In genomic region chr4:93873271-93873670, GRCm38 (mm10) we compare ENCODE assay signal across 25 mouse cellular contexts.
A peak's percentile ranks its signal among the peaks of the same experiment; 100 is the strongest.
DNase-seq lines count a peak whose midpoint lies in the region; ATAC-seq lines count a peak whose summit lies in the region.
"Had no signal": no experiment of that assay in that cellular context is flagged by ENCODE, and none has a peak within 500 bp of the region (broad histone marks: within the 10 kb centered on the region; RNA-seq: fewer than 3 reads in every experiment).

No protein-coding gene starts in this region.

- DNase-seq in embryo, embryonic 10.5 days (ENCODE audit: low spot score), result peak; percentile 5
- no peak for DNase-seq in embryo, embryonic 9.5 days (ENCODE audit: extremely low spot score)
- DNase-seq in hindbrain, embryonic 14.5 days (ENCODE audit: low spot score), result no peak
- no peak for DNase-seq in hindbrain, embryonic 10.5 days (ENCODE audit: low spot score)
- DNase-seq in Muller cell, postnatal 12 days (ENCODE audit: inconsistent ontology term), result peak; percentile 19
- peak; percentile 16 for DNase-seq in adrenal gland, postnatal 14 days
- DNase-seq in cerebellum, postnatal 4 days (ENCODE audit: low spot score in 2 of 2), result no peak
- no peak for DNase-seq in left cerebral cortex, postnatal 36 days (ENCODE audit: low spot score in 2 of 2)
- DNase-seq: cerebellum, adult 9-10 months; gastrocnemius, postnatal 36 days; heart, adult 2 months; kidney, adult 18-20 months; kidney, postnatal 10 days; liver; lung, postnatal 4 days; right cerebral cortex, postnatal 14 days had no signal

- intact Hi-C loops in left cerebral cortex, postnatal 36 days (cut with DNase I), result no loop called here

- H3K27ac ChIP-seq in hindbrain, embryonic 14.5 days, result 0 out of 2 replicates have a peak overlapping the region, but pooled peaks have one; percentile 17
- no peak overlapping the region for H3K27ac ChIP-seq in hindbrain, embryonic 10.5 days
- H3K27ac ChIP-seq: embryonic facial prominence, embryonic 15.5 days; heart, adult 2 months; heart, embryonic 13.5 days; left cerebral cortex, adult 2 months; limb, embryonic 10.5 days; liver, embryonic 15.5 days; lung, embryonic 15.5 days; stomach, postnatal 0 days had no signal

- no peaks in the 10 kb centered on the region for H3K4me1 ChIP-seq in hindbrain, embryonic 14.5 days (replicated peaks; ENCODE audit: control insufficient read depth, insufficient read depth, low read length)
- 0 out of 2 replicates have a peak, but pooled peaks cover 4% of the 10 kb centered on the region for H3K4me1 ChIP-seq in hindbrain, embryonic 10.5 days (replicated peaks)
- H3K4me1 ChIP-seq: embryonic facial prominence, embryonic 15.5 days; heart, embryonic 13.5 days; liver, embryonic 15.5 days; lung, embryonic 15.5 days had no signal

- no peak overlapping the region for H3K4me3 ChIP-seq in hindbrain, embryonic 14.5 days (replicated peaks; ENCODE audit: low read length)
- H3K4me3 ChIP-seq in hindbrain, embryonic 10.5 days, result no peak overlapping the region
- H3K4me3 ChIP-seq: embryonic facial prominence, embryonic 15.5 days; heart, adult 2 months; heart, embryonic 13.5 days; left cerebral cortex, adult 2 months; limb, embryonic 10.5 days; liver, embryonic 15.5 days; lung, embryonic 15.5 days had no signal

- no peaks in the 10 kb centered on the region for H3K27me3 ChIP-seq in hindbrain, embryonic 14.5 days (ENCODE audit: control insufficient read depth, insufficient read depth, low read length)
- no peaks in the 10 kb centered on the region for H3K27me3 ChIP-seq in hindbrain, embryonic 10.5 days (ENCODE audit: insufficient read depth, poor library complexity, severe bottlenecking)
- H3K27me3 ChIP-seq: embryonic facial prominence, embryonic 15.5 days; heart, embryonic 13.5 days; liver, embryonic 15.5 days; lung, embryonic 15.5 days had no signal

- H3K9me3 ChIP-seq in hindbrain, embryonic 14.5 days (ENCODE audit: control insufficient read depth, low read length), result no peaks in the 10 kb centered on the region
- H3K9me3 ChIP-seq in hindbrain, embryonic 10.5 days, result no peaks in the 10 kb centered on the region
- H3K9me3 ChIP-seq: embryonic facial prominence, embryonic 15.5 days; heart, embryonic 13.5 days; limb, embryonic 10.5 days; liver, embryonic 15.5 days; lung, embryonic 15.5 days had no signal

- H3K36me3 ChIP-seq in hindbrain, embryonic 14.5 days (replicated peaks; ENCODE audit: control insufficient read depth, insufficient read depth), result no peaks in the 10 kb centered on the region
- H3K36me3 ChIP-seq in hindbrain, embryonic 10.5 days, result no peaks in the 10 kb centered on the region
- H3K36me3 ChIP-seq: embryonic facial prominence, embryonic 15.5 days; heart, embryonic 13.5 days; limb, embryonic 10.5 days; liver, embryonic 15.5 days; lung, embryonic 15.5 days had no signal

- H3K9ac ChIP-seq in hindbrain, embryonic 14.5 days, result no peak overlapping the region
- H3K9ac ChIP-seq: embryonic facial prominence, embryonic 15.5 days; heart, embryonic 13.5 days; liver, embryonic 15.5 days; lung, embryonic 15.5 days had no signal

- no peak overlapping the region for H3K4me2 ChIP-seq in hindbrain, embryonic 14.5 days (replicated peaks)
- H3K4me2 ChIP-seq: embryonic facial prominence, embryonic 15.5 days; heart, embryonic 13.5 days; liver, embryonic 15.5 days; lung, embryonic 15.5 days had no signal

- ATAC-seq in hindbrain, embryonic 14.5 days (ENCODE audit: low FRiP score), result peak; percentile 66; the same call in 1 of the 2 replicates
- ATAC-seq: activated CD4-positive, CD25-positive, alpha-beta regulatory T cell, adult 4 months; inflammation-experienced regulatory T-cells, adult 6 months had no signal

- 24% methylated on average over 3 of the region's 3 CpGs for WGBS in hindbrain, embryonic 14.5 days
- WGBS in hindbrain, embryonic 10.5 days, result 68% methylated on average over 3 of the region's 3 CpGs

Comparison
In these comparisons a context has a peak if more than half of its experiments do, and no peak if none do; other contexts are left out.
1. DNase-seq: peak in embryo, embryonic 10.5 days (single experiment), Muller cell, postnatal 12 days (single experiment) and adrenal gland, postnatal 14 days (single experiment); none in embryo, embryonic 9.5 days (single experiment), hindbrain, embryonic 14.5 days (single experiment), hindbrain, embryonic 10.5 days (single experiment), cerebellum, postnatal 4 days (0 of 2) and left cerebral cortex, postnatal 36 days (0 of 2).